Mouse (Mus musculus) mouse trophoblast stem cell (cell line): ENCODE measurements at regions not wholly inside any gene's neighbourhood (a gene's known extent, or its start where the extent isn't known, plus 50 kb on each side); places are given as distances from the start of the nearest gene placed in this dataset.

Experiments
- in situ Hi-C, 2 experiments: fragments of 300-500 bp; cut with MseI, MboI; formaldehyde crosslinking; loops; 2 replicates in 1 of 2; 3 replicates in 1 of 2; pipeline ENCODE4 v1.15.1; 2025

- in situ Hi-C loops, result no loop called here
Measured at GRCm38 (mm10) chr10:92242714-92243440, 479.3 kb downstream of the Nedd1 start.

- in situ Hi-C loops, result no loop called here
Measured at GRCm38 (mm10) chr10:92237881-92238280, 484.3 kb downstream of the Nedd1 start.

DNA sequence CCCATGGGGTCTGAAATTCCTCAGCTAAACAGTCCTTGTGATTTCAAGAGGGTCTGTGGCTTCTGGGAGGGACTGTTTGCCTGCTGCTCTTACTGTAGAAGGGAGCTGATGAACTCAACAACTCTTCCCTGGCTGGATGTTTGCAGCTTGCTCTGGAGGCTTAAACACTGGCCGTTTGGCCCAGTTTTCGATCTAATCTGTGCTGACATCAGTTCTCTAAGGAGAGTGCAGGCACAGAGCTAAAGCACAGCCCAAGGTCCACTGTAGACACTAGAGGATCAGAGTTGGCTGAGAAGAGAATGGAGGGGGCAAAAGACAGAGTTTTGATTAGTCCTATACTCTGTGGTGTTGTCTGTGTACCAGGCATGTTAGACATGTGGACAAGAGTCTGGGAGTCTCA, 490.1 kb downstream of the Nedd1 start:
- in situ Hi-C loops, result no loop called here

DNA sequence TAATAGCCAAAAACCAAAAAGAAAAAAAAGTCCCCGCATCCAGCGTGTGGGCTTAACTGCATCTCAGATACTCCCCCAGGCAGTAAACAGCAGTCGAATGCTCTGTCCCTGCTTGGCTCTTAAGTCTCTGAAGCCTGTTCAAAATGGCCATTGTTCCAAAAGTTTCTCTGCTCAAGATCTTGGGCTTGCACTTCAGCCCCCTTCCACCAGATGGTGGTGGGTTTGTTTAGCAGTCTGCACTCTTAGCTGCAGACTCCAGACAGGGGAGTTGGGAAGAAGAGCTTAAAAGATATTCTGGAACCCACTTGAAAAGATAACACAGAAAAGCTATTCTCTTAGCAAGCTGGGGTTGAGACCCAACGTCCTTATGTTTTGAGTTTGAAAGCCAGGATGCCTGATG, 496.4 kb downstream of the Nedd1 start:
- in situ Hi-C loops, result no loop called here

DNA sequence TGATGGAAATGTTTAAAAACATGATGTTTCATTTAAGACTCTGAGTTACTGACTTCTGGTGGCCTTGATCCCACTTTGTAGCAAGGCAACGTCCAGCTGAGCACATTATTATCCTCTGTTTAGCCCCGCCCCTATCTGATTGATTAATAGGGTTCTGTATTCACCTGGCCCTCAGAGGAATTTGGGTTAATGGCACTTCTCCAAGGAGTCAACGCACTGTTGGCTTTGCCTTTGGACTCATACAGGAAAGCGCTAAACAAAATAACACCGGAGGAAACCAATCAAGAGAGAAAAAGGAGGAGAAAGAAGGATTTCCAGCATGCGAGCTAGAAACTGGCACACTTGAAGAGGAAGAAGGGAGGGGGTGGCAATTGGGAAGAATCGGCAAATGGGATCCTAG, 497.1 kb downstream of the Nedd1 start:
- in situ Hi-C loops, result no loop called here

GRCm38 (mm10) chr10:92219310-92219709, 502.9 kb downstream of the Nedd1 start:
- in situ Hi-C loops, result no loop called here

DNA sequence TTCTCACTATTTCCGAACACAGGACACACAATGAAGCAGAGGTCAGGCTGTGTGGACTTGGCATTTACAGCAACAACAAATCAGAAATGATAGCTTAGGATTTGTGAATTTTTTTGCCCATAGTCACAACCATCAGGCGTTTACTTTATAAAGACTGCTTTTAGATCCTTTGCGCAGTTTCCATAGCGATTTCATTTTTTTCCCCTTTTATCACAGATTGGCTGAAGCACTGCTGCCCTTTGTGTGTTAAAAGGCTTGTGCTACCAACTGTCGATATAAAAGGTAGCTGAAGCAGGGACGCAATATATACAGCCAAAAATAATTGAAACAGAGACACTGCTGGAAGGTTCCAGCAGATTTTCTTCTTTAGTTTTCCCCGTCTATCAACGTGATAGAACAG, 551.4 kb downstream of the Nedd1 start:
- in situ Hi-C loops, result no loop called here

GRCm38 (mm10) chr10:92166057-92166456, 556.2 kb downstream of the Nedd1 start:
- in situ Hi-C loops, result no loop called here

- in situ Hi-C loops, result no loop called here
Measured at GRCm38 (mm10) chr10:92164991-92165390, 557.2 kb downstream of the Nedd1 start.

- in situ Hi-C loops, result no loop called here
Measured at GRCm38 (mm10) chr10:92164648-92164960, 557.6 kb downstream of the Nedd1 start.

DNA sequence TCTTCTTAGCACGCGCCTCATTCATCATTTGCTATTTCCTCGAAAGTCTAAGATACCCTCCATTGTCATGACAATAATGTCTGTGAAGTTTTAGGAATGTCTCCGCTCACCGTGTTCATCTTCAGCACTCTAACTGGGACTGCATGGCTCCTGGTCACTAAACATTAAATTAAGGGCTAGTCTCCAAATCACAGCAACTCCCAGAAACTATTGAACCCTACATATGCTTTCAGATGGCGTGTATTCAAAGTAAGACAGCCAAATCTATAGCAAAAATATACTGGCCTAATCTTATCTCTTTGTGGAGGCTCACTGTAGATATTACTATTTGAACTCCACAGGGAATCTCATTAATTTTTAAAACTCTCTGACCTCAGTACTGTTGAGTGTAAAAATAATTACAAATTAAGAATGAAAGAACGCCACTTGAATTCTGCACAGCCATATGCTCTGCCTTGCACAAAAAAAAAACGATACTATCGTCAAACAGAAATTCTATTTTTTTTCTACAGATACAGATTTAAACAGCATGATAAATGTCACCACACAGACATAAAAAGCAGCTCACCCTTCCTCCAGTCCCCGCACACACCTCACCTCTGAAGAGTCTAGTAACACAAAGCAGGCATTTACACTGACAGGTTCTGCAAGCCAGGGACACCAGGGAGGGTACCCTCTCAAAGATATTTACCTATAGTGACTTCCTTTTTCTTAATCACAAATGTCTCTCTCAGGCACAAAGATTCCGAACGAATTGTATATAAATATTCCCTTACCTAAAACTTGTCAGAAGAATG, 558.2 kb downstream of the Nedd1 start:
- in situ Hi-C loops, result no loop called here

DNA sequence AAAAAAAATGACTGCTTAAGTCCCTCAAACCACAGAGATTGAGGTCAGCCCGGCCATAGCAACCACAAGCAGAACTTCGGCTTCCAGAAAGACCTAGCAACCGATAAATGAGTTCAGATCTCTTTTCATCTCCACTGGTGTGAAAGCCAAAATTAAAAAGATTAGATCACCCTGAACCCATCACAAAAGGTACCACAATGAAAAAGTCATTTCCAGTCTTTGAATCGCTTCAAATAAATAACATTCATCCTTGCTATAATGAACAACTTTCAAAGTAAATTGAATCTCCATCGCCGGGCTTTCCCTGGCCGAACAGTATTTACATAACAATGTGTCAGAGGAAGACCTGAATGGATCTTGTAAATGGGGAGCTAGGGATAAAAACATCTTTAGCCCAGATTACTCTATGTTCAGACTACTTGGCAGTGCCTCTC, 559.1 kb downstream of the Nedd1 start:
- in situ Hi-C loops, result no loop called here

- in situ Hi-C loops, result no loop called here
Measured at GRCm38 (mm10) chr10:92162473-92163011, 559.7 kb downstream of the Nedd1 start.

DNA sequence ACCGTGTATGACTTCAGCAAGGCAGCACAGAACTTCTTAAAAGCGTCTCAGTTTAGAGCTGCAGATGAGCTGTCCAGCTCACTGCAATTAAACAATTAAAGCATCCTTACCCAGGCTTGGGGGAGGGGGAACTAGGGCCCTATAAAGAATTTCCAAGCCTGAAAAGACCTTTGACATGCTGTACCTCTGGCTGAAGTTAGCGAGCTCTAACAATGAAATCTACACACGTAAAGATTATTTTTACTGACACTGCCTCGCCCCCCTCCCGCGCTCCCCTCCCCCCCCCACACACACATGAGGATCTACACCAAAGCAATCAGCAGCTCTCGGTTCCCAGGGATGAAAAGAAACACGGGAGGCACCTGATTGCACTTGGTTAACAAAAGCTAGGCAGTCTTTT, 560.7 kb downstream of the Nedd1 start:
- in situ Hi-C loops, result no loop called here

DNA sequence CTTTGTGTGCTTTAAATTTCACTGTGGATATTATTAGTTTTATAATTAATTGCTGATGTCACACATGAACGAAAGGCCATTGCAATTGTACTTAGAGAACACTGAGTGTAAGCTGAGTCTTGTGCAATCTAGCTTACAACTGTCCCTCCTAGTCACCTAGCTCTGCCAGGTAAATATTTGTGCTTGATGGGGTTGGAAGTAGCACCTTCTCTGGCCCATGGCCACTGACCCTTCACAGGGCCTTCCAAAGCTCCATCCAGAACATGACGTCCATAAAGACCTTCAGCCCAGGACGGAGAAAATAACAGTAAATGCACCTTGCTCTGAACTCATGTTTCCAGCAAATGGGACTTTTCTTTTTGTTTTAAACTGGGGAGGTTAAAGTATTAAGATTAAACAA, 576.0 kb downstream of the Nedd1 start:
- in situ Hi-C loops, result no loop called here

- in situ Hi-C loops, result no loop called here
Measured at GRCm38 (mm10) chr10:92135521-92135920, 586.7 kb downstream of the Nedd1 start.

GRCm38 (mm10) chr10:92112790-92113189, 609.4 kb downstream of the Nedd1 start:
- in situ Hi-C loops, result no loop called here

DNA sequence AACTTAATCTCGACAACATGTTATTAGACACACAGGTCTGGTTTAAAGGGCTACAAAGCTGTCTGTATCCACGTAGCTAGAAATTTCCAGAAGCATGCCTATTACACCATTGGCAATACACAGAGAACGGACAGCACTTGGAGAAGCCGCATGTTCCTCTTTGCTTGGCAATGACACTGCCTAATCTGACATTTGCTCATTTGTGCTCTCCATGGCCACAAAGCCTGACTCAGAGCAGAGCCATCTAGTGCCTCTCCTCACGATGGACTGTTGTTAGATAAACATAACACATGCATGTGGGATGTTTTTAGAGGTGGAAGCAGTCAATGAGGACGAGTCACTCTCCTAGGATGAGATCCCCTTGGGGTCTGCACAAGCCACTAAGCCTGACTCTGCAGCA, 615.9 kb downstream of the Nedd1 start:
- in situ Hi-C loops, result no loop called here

DNA sequence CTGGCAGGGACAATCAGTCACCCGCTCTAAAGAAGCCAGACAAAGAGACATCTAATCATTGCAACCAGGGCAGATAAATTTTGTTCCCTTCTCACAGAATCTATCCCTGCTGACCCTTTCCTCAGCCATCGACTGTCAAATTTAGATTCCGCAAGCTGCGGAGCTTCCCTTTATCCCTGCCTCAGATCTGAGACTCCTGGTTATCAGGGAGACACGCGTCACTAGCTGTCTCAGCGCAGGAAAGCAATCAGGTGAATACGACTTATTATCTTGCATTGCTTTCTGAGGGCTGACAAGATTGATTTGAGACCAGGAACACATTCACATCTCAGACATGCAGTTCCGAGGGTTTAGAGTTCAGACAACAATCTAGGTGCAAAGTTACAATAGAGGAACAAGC, 618.3 kb downstream of the Nedd1 start:
- in situ Hi-C loops, result no loop called here

DNA sequence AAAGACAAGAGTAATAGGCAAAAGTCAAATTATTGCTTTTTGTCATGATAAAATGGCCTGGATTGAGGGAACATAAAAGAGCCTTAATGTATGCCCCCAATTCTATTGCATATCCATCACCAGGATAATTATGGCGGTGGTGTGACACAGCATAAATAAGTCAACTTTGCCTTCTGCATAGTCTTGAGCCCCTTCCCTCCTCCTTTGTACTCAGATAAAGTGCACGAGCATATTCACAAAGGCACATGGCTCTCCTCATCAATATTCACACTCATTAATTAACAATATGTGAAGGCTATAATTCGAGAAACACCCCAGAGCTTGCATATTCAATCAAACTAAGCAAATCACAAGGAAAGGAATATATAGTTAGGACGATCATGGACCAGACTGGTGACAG, 619.5 kb downstream of the Nedd1 start:
- in situ Hi-C loops, result no loop called here

DNA sequence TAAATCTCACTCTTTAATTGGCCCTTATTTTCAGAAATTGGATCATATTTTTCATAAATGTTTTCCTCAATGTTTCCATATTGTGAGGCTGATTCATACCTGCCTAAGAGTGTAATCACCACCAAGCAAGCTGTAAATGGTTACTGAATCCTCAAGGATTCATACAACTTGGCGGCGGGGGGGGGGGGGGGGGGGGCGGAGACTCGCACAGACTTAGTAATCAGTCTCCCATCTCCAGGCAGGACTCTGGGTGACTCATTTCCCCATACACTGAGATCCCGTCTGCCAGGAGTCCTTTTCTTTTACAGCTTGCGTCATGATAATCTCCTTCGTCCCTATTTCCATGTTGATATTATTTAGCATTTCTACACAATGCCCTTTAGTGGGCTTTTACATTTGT, 624.7 kb downstream of the Nedd1 start:
- in situ Hi-C loops, result no loop called here

- in situ Hi-C loops, result no loop called here
Measured at GRCm38 (mm10) chr10:92097081-92097480, 625.1 kb downstream of the Nedd1 start.
